Mouse (Mus musculus) ovary, adult 18-20 months (tissue): ENCODE measurements around the gene Slc22a7.

ENCODE experiments used
- DNase-seq: peaks from one replicate; pipeline ENCODE4 v3.0.0; 2022; ENCODE audit warnings: low spot score, mixed read lengths

Slc22a7 gene

GRCm38 (mm10) chr17:46438298-46438873 lies at the start of gene Slc22a7:
Gene Slc22a7, minus strand, starts transcription at chr17:46438457.
- DNase-seq = no peak

GRCm38 (mm10) chr17:46487431-46487830 lies 49.2 kb upstream of the Slc22a7 start, which contains the start of gene Ttbk1:
Gene Ttbk1, minus strand, starts transcription at chr17:46487675.
- no peak for DNase-seq

DNA sequence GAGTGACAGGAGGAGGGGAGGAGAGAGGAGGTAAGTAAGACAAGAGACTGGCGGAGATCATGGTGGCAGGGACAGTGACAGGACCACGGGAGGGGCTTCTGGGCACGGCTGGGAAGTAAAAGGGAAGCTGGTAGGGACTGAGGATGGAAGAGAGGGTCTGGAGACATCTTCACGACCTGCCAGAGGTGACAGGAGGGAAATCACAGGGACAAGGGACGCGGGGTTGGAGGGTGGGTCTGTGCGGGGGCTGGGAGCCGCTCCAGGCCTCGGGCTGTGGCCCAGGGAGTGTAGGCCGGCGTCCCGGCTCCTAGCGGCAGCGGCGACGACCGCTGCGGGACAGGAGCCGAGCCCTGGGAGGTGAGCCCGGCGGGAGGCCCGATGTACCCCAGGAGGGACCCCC lies 48.7 kb upstream of the Slc22a7 start:
- no peak for DNase-seq

DNA sequence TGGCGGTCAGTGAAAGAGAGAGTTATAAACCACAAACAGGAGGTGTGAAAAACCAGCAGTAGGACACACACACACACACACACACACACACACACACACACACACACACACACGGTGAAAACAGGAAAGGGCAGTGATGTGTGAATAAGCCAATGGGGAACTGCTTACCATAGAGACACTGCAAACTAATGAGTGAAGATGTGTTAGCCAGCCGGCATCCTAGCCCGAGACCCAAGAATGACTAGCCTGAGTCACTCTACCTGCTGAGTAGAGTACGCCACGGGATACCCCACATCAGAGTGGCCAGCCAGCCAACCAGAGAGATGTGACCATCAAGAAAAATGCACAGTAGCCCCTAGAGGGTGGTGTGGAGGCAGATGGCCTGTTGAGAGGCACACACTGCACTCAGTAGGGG lies 46.2 kb upstream of the Slc22a7 start:
- no peak for DNase-seq

DNA sequence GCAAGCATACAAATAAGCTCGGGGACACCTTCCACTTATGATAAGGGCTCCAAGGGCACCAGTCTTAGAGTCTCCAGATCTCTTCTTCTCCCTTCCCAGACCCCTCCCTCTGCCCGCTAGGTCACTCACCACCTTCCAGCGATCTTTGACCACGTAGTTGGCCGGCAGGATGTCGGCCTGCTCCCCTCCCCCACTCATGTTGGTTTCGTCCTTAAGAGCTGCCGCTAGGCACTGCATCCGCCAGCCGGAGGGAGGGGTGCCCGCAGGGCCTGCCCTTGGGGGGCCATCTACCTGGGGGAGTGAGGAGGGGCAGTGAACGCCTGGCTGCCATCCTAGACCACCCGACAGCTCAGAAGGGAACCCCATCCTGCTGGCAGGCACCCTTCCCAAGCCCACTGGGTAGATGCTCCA lies 45.8 kb upstream of the Slc22a7 start:
- no peak for DNase-seq

- no peak for DNase-seq
Measured at GRCm38 (mm10) chr17:46483561-46484001, 45.3 kb upstream of the Slc22a7 start.

DNA sequence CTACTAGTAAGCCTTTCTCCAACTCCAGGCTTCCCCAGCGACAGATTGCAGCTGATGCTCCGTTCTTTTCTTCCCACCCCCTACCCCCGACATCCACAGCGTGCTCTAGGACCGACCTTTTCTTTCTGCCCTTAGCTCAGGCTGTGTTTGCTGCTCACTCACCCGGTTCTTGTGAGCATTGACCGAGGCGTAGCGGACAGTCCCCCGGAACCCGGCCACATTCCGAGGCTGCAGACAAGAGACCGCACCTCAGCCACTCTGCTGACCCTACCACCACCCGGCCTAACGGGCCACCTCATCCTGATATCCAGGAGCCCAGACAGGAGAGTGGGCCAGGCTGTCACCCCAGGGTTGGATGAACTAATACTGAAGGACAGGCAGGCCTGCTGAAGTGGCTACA lies 39.0 kb upstream of the Slc22a7 start:
- no peak for DNase-seq

DNA sequence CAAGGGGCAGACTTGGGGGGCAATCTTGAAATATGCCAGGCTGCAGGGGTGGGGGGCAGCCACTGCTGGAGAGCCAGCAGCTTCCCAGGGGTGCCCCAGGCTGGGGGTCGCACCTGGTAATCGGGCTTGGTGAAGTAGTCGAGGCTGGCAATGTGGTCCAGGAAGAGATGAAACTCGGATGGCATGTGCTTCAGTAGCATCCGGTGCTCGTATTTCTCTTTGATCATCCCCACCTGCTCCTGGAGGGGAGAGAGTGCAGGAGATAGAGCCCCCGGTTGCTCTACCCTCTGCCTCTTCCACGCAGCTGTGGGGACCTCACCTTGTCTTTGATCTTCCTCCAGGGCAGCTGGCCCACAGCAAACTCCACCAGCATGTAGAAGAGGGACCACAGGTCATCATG lies 38.3 kb upstream of the Slc22a7 start:
- DNase-seq = no peak

GRCm38 (mm10) chr17:46467830-46468229 lies 29.6 kb upstream of the Slc22a7 start:
- DNase-seq = no peak

GRCm38 (mm10) chr17:46462226-46462625 lies 24.0 kb upstream of the Slc22a7 start:
- DNase-seq = no peak

DNA sequence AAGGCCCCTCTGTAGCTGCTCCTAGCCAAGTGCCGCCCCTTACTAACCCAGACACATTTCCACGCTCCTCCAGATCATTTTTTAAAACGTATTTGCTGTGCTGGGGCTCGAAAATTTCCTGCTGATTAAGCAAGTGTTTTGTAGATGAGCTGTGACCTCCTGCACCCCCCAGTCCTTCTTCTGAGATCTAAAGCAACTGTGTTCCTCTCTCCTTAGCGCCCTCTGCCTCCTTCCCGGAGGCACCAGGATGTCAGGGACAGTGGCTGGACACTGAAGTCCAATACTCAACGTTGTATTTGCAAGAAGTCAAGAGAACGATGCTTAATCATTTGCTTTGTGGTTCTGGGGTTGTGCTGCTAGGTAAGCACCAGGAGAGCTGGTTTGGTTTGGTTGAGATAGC lies 23.1 kb upstream of the Slc22a7 start:
- DNase-seq = no peak

GRCm38 (mm10) chr17:46460673-46461072 lies 22.4 kb upstream of the Slc22a7 start:
- DNase-seq = no peak

DNA sequence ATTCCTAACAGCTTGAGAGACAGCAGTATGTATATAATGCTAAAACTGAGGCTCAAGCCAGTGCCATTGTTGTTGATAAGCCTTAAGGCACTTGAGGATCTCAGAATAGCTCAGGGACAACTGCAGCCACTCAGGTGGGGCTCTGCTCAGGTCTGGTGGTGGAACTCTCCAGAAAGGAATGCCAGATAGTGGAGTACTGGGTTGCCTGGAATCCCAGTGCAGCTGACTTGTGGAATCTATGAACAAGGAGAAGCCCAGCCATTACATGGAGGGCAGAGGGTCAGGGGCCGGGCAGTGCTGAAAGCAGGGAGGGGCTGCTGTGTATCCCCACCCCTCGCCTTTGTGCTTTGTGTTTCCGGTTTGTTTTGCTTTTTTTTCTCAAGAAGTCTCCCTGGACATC lies 20.2 kb upstream of the Slc22a7 start:
- DNase-seq = no peak

DNA sequence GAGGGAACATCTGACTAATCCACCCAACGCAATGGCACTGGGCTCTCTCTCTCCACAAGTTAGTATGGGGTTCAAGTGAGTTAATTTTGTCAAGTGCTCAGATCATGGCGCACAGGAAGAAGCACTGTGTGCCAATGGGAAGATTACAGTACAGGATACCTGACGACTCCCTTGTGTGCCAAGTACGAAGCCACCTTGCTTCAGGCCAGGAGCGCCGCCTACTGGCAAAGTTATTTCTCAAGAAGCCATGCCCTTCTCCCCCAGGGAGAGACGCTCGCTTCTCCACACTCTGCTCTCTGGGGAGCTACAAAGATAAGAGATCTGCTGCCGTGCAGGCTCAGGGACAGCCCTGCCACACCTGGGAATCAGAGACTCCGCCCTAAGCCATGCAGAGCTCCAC lies 19.5 kb upstream of the Slc22a7 start:
- DNase-seq = no peak

- DNase-seq = no peak
Measured at GRCm38 (mm10) chr17:46455110-46455691, 16.9 kb upstream of the Slc22a7 start.

DNA sequence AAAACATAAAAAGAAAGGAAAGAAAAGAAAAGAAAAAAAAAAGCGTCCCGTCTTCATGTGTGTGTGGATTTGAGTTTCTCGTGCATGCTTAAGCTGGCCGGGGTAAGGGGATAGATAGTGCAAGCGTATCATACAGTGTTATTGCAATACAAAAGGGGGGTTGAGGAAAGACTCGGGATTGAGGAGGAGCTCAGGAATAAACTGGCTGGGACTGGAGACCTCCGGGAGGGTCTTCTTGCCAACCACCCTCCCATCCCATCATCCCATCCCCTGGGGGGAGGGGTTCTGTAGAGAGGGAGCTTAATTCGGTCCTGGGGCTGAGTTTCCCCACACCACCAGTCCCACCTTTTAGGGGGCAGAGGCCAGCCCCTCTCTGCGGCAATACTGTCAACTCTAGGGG lies 16.3 kb upstream of the Slc22a7 start:
- DNase-seq = no peak

GRCm38 (mm10) chr17:46453970-46454411 lies 15.7 kb upstream of the Slc22a7 start:
- no peak for DNase-seq

DNA sequence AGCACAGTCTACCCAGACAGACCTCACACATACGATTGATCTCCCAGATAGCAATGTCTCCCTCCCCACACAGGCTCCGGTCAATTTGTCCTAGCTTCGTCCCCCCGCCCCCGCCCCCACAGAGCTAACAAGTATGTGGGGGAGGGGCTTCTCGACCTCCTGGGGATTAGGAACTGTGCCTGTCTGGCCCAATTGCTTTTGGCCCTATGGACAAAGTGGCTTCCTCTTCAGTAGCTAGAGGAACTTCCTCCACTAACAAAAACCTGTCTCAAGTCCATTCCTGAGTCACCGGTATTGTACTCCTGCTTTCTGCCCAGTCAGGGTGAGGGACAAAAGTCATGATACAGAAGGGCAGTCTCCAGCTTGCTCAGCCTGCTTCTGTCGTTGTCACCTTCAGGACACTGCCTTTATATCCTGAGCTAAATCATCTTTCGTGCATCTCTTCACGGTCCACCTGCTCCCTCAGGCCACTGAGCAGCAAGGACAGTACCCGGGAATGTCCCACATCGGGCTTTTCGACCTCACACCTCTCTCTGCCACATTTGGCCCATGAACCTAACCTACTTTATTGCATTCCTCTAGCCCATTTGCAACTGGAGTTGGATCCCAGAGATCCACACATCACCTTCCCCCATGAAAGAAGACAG lies 15.2 kb upstream of the Slc22a7 start:
- DNase-seq = no peak

DNA sequence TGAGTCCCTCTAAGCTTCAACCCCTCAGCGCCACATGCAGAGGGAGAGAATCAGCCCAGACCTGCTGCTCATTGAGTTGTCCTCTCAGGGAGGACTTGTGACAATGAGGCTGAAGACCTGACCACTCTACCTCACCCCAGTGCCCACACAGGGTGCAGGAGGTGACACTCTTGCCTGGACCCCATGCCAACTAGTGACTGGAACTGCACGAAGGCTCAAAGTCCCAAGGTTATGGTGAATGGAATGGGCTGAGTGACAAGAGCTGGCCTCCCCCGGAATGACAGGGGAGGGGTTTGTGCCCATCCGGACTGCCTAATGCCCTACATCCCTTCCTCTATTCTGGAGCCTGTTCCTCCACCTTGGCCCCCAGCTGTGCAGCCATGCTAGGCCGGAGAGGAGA lies 14.4 kb upstream of the Slc22a7 start:
- no peak for DNase-seq

DNA sequence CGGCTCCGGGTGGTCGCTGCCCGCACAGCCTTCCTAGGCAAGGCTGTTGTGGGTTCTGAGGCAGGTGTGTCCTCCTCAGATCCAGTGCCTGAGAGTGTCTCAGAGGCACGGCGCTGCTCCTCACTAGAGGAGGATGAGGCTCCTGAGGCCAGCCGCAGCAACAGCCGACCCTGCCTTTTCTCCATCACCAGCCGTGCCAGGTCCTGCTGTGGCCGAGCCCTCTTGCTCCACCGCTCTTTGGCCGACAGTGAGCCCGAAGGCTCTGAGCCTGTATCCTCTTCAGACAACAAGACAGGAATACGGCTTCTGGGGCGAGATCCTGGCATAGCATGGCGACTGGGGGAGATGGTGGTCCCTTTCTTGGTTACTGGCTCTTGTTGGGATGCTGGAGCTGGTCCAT lies 8.0 kb upstream of the Slc22a7 start:
- no peak for DNase-seq

DNA sequence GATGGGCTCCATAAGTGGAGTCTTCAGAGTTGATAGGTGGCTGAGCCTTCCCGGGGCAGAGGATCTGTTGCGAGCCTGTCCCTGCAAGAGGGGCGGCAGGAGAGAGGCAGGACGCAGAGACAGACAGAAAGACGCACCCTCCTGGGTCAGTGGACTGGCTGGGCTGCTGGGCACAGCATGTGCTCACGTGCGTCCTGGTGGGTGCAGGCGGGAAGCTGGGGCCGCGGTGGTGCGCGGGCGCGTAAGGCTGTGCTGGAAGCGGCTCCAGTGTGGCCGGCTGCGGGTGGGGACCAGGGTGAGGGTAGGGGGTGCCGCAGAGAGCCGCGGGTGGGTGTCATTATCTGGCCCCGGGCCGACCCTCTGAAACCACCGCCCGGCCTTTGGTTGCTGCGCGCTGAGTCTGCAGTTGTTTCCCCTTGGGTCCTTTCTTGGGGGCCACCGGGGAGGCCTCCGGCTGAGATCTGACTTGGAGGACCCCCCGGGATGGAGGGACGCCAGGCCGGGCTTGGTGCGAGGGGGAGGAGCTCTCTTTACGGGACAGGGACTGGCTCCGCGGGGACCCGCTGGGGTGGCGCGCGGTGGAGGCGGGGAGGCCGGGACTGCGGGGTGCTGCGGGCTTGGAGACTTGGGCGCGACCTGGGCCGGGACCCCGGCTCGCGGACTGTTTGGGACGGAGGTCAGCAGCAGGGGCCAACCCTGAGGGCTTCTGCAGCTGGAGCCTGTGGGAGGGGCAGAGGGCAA lies 6.8 kb upstream of the Slc22a7 start:
- DNase-seq = no peak

- DNase-seq = no peak
Measured at GRCm38 (mm10) chr17:46439176-46439575, 919 bp upstream of the Slc22a7 start.
